Mouse (Mus musculus) stomach, postnatal 0 days (tissue): Measurements from ENCODE around the gene Hdac7.

Source experiments
- CTCF ChIP-seq: IDR thresholded peaks from 2 replicates; pipeline ENCODE4 v1.5.1; 2016; ENCODE audit warnings: antibody characterized with exemption, low read depth, mild to moderate bottlenecking, moderate library complexity
- EP300 ChIP-seq: optimal IDR thresholded peaks from 2 replicates; pipeline ENCODE3; 2016; ENCODE audit warnings: antibody characterized with exemption

- TF ChIP-seq CTCF, result no peak
- TF ChIP-seq EP300, result no peak
Observed at GRCm38 (mm10) chr15:97847285-97847684, 3.0 kb upstream of the Hdac7 start.
